Mouse (Mus musculus): ENCODE data around the gene Pigh. TPM values are rescaled to one million over a fixed set of nuclear protein-coding genes. Genes with fewer than 3 reads are reported as not detected.

The Pigh gene
- polyA plus RNA-seq, 1 experiment, result 6.8 TPM

- no peaks in the 10 kb centered on the region for H3K27me3 ChIP-seq (ENCODE audit: control insufficient read depth, insufficient read depth, low read length)
- TF ChIP-seq POLR2A (IDR thresholded peaks at IDR 0.05; ENCODE audit: control insufficient read depth, low read depth, low read length) (no peak), CTCF (IDR thresholded peaks at IDR 0.05; ENCODE audit: control insufficient read depth, insufficient read depth, insufficient replicate concordance, low read depth, low read length) (peak; percentile 64; the same call in 1 of the 2 replicates)
- H3K4me3 ChIP-seq (ENCODE audit: control insufficient read depth, low read depth, low read length), result no peak overlapping the region
- no peaks in the 10 kb centered on the region; the same call in 1 of the 2 replicates for H3K4me1 ChIP-seq (ENCODE audit: control insufficient read depth, insufficient read depth, low read length)
- H3K36me3 ChIP-seq (ENCODE audit: control insufficient read depth, insufficient read depth, low read length), result no peaks in the 10 kb centered on the region
- no peak overlapping the region for H3K27ac ChIP-seq (ENCODE audit: control insufficient read depth, insufficient read depth, low read depth, low read length)
Observed at GRCm38 (mm10) chr12:79092569-79092968, 3.1 kb upstream of the Pigh start.

- Histone ChIP-seq H3K27ac (ENCODE audit: control insufficient read depth, insufficient read depth, low read depth, low read length) (no peak overlapping the region), H3K27me3 (ENCODE audit: control insufficient read depth, insufficient read depth, low read length) (no peaks in the 10 kb centered on the region), H3K4me1 (ENCODE audit: control insufficient read depth, insufficient read depth, low read length) (no peaks in the 10 kb centered on the region), H3K36me3 (ENCODE audit: control insufficient read depth, insufficient read depth, low read length) (no peaks in the 10 kb centered on the region), H3K4me3 (ENCODE audit: control insufficient read depth, low read depth, low read length) (no peak overlapping the region)
- no peak for TF ChIP-seq POLR2A (IDR thresholded peaks at IDR 0.05; ENCODE audit: control insufficient read depth, low read depth, low read length)
- TF ChIP-seq CTCF (IDR thresholded peaks at IDR 0.05; ENCODE audit: control insufficient read depth, insufficient read depth, insufficient replicate concordance, low read depth, low read length), result no peak
Observed at GRCm38 (mm10) chr12:79073362-79073761, 16.1 kb downstream of the Pigh start.

GRCm38 (mm10) chr12:79072576-79072975 lies 16.9 kb downstream of the Pigh start:
- Histone ChIP-seq H3K4me3 (ENCODE audit: control insufficient read depth, low read depth, low read length) (no peak overlapping the region), H3K4me1 (ENCODE audit: control insufficient read depth, insufficient read depth, low read length) (no peaks in the 10 kb centered on the region), H3K27ac (ENCODE audit: control insufficient read depth, insufficient read depth, low read depth, low read length) (no peak overlapping the region), H3K27me3 (ENCODE audit: control insufficient read depth, insufficient read depth, low read length) (no peaks in the 10 kb centered on the region), H3K36me3 (ENCODE audit: control insufficient read depth, insufficient read depth, low read length) (no peaks in the 10 kb centered on the region)
- TF ChIP-seq CTCF (IDR thresholded peaks at IDR 0.05; ENCODE audit: control insufficient read depth, insufficient read depth, insufficient replicate concordance, low read depth, low read length) (no peak), POLR2A (IDR thresholded peaks at IDR 0.05; ENCODE audit: control insufficient read depth, low read depth, low read length) (no peak)

GRCm38 (mm10) chr12:79070736-79071333 lies 18.6 kb downstream of the Pigh start:
- Histone ChIP-seq H3K4me1 (ENCODE audit: control insufficient read depth, insufficient read depth, low read length) (no peaks in the 10 kb centered on the region), H3K27me3 (ENCODE audit: control insufficient read depth, insufficient read depth, low read length) (no peaks in the 10 kb centered on the region), H3K27ac (ENCODE audit: control insufficient read depth, insufficient read depth, low read depth, low read length) (no peak overlapping the region), H3K4me3 (ENCODE audit: control insufficient read depth, low read depth, low read length) (no peak overlapping the region), H3K36me3 (ENCODE audit: control insufficient read depth, insufficient read depth, low read length) (no peaks in the 10 kb centered on the region)
- TF ChIP-seq POLR2A (IDR thresholded peaks at IDR 0.05; ENCODE audit: control insufficient read depth, low read depth, low read length) (no peak), CTCF (IDR thresholded peaks at IDR 0.05; ENCODE audit: control insufficient read depth, insufficient read depth, insufficient replicate concordance, low read depth, low read length) (no peak)

GRCm38 (mm10) chr12:79069916-79070315 lies 19.5 kb downstream of the Pigh start:
- H3K36me3 ChIP-seq (ENCODE audit: control insufficient read depth, insufficient read depth, low read length), result no peaks in the 10 kb centered on the region
- H3K4me1 ChIP-seq (ENCODE audit: control insufficient read depth, insufficient read depth, low read length), result no peaks in the 10 kb centered on the region
- TF ChIP-seq POLR2A (IDR thresholded peaks at IDR 0.05; ENCODE audit: control insufficient read depth, low read depth, low read length) (no peak), CTCF (IDR thresholded peaks at IDR 0.05; ENCODE audit: control insufficient read depth, insufficient read depth, insufficient replicate concordance, low read depth, low read length) (no peak)
- H3K27me3 ChIP-seq (ENCODE audit: control insufficient read depth, insufficient read depth, low read length), result no peaks in the 10 kb centered on the region
- no peak overlapping the region for H3K27ac ChIP-seq (ENCODE audit: control insufficient read depth, insufficient read depth, low read depth, low read length)
- no peak overlapping the region for H3K4me3 ChIP-seq (ENCODE audit: control insufficient read depth, low read depth, low read length)

- no peaks in the 10 kb centered on the region for H3K4me1 ChIP-seq (ENCODE audit: control insufficient read depth, insufficient read depth, low read length)
- H3K27me3 ChIP-seq (ENCODE audit: control insufficient read depth, insufficient read depth, low read length), result no peaks in the 10 kb centered on the region
- no peak for TF ChIP-seq CTCF (IDR thresholded peaks at IDR 0.05; ENCODE audit: control insufficient read depth, insufficient read depth, insufficient replicate concordance, low read depth, low read length)
- no peak for TF ChIP-seq POLR2A (IDR thresholded peaks at IDR 0.05; ENCODE audit: control insufficient read depth, low read depth, low read length)
- H3K36me3 ChIP-seq (ENCODE audit: control insufficient read depth, insufficient read depth, low read length), result no peaks in the 10 kb centered on the region
- no peak overlapping the region for H3K4me3 ChIP-seq (ENCODE audit: control insufficient read depth, low read depth, low read length)
- H3K27ac ChIP-seq (ENCODE audit: control insufficient read depth, insufficient read depth, low read depth, low read length), result no peak overlapping the region
Observed at GRCm38 (mm10) chr12:79069187-79069608, 20.3 kb downstream of the Pigh start.

- no peaks in the 10 kb centered on the region for H3K36me3 ChIP-seq (ENCODE audit: control insufficient read depth, insufficient read depth, low read length)
- TF ChIP-seq CTCF (IDR thresholded peaks at IDR 0.05; ENCODE audit: control insufficient read depth, insufficient read depth, insufficient replicate concordance, low read depth, low read length) (no peak), POLR2A (IDR thresholded peaks at IDR 0.05; ENCODE audit: control insufficient read depth, low read depth, low read length) (no peak)
Observed at GRCm38 (mm10) chr12:79068306-79068705, 21.1 kb downstream of the Pigh start.

More at GRCm38 (mm10) chr12:79068306-79068705, 21.1 kb downstream of the Pigh start:
- Histone ChIP-seq H3K27me3 (ENCODE audit: control insufficient read depth, insufficient read depth, low read length) (no peaks in the 10 kb centered on the region), H3K27ac (ENCODE audit: control insufficient read depth, insufficient read depth, low read depth, low read length) (no peak overlapping the region), H3K4me1 (ENCODE audit: control insufficient read depth, insufficient read depth, low read length) (no peaks in the 10 kb centered on the region), H3K4me3 (ENCODE audit: control insufficient read depth, low read depth, low read length) (no peak overlapping the region)
